8 mouse cellular contexts compared by ENCODE assay signal in the genomic region with DNA sequence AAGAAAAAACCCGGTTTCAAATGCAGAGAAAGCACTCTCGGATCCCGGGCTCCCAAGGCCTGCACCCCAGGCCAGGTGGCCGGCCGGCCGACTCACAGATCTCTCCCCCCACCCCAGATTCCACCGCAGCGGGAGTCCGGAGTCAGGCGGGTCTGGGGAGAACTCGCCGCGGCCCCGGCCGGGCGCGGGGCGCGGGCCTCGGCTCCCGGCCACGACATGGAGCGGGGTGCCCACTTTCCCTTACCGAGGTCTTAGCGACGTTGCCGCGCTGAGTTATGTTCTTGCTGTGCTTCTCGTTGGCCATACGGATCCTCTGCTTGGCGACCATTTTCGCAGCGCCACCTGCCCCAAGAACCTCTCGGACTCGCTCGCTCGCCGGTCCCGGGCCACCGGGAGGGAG. TPM values are rescaled to one million over a fixed set of nuclear protein-coding genes. Genes with fewer than 3 reads are reported as not detected.
DNase-seq lines count a peak whose midpoint lies in the region; ATAC-seq and TF ChIP-seq lines count a peak whose summit lies in the region.

No protein-coding gene starts in this region.

- TF ChIP-seq POLR2A in lung, adult 2 months (IDR thresholded peaks at IDR 0.05; ENCODE audit: borderline replicate concordance, extremely low read depth, low read depth, low read length), result no peak

- H3K4me3 ChIP-seq in lung, adult 2 months (replicated peaks; ENCODE audit: extremely low read depth, low read depth, low read length), result peak overlapping the region; percentile 97
- H3K4me3 ChIP-seq in hindbrain, embryonic 10.5 days, result peak overlapping the region; percentile 96
- peak overlapping the region; percentile 90 for H3K4me3 ChIP-seq in midbrain, embryonic 11.5 days (ENCODE audit: low read depth, low read length)

- DNase-seq in adrenal gland, postnatal 25 days, result peak; percentile 51
- no peak for DNase-seq in adrenal gland, postnatal 4 days (ENCODE audit: low spot score in 2 of 2)
- DNase-seq in lung, adult 2 months, result no peak
- no peak for DNase-seq in lung, postnatal 4 days
- DNase-seq in hindbrain, embryonic 10.5 days (ENCODE audit: low spot score), result no peak
- no peak for DNase-seq in midbrain, embryonic 11.5 days (ENCODE audit: low spot score, missing footprints)
- no peak for DNase-seq in right cerebral cortex, adult 18-20 months
- no peak for DNase-seq in MN1 (ENCODE audit: low spot score)

- H3K4me1 ChIP-seq in lung, adult 2 months (ENCODE audit: control insufficient read depth, insufficient read depth, low read length), result peaks cover 6% of the 10 kb centered on the region; the same call in 1 of the 2 replicates
- peaks cover 26% of the 10 kb centered on the region for H3K4me1 ChIP-seq in hindbrain, embryonic 10.5 days (replicated peaks)
- H3K4me1 ChIP-seq in midbrain, embryonic 11.5 days (ENCODE audit: control insufficient read depth, insufficient read depth, low read length), result peaks cover 5% of the 10 kb centered on the region; the same call in 1 of the 2 replicates

- H3K4me2 ChIP-seq in midbrain, embryonic 11.5 days, result peak overlapping the region; percentile 68

- peak overlapping the region; percentile 98 for H3K27ac ChIP-seq in hindbrain, embryonic 10.5 days
- peak overlapping the region; percentile 77 for H3K27ac ChIP-seq in midbrain, embryonic 11.5 days (ENCODE audit: low read depth, low read length)

- H3K9ac ChIP-seq in midbrain, embryonic 11.5 days (ENCODE audit: low read length), result peak overlapping the region; percentile 94

- peaks cover 38% of the 10 kb centered on the region for H3K36me3 ChIP-seq in hindbrain, embryonic 10.5 days
- H3K36me3 ChIP-seq in midbrain, embryonic 11.5 days (ENCODE audit: control insufficient read depth, insufficient read depth, low read length), result peaks cover 4% of the 10 kb centered on the region; the same call in 1 of the 2 replicates

- peak; percentile 66 for ATAC-seq in midbrain, embryonic 11.5 days (ENCODE audit: low FRiP score)

- under 1% methylated on average over 40 of the region's 40 CpGs for WGBS in lung, adult 2 months
- under 1% methylated on average over 40 of the region's 40 CpGs for WGBS in hindbrain, embryonic 10.5 days
- under 1% methylated on average over 39 of the region's 40 CpGs for WGBS in midbrain, embryonic 11.5 days

- no peak for TF ChIP-seq CTCF in lung, adult 2 months (IDR thresholded peaks at IDR 0.05; ENCODE audit: insufficient read depth, low read length)

- H3K27me3 ChIP-seq in hindbrain, embryonic 10.5 days (ENCODE audit: insufficient read depth, poor library complexity, severe bottlenecking), result no peaks in the 10 kb centered on the region
- H3K27me3 ChIP-seq in midbrain, embryonic 11.5 days (ENCODE audit: control insufficient read depth, insufficient read depth, low read length), result no peaks in the 10 kb centered on the region

- no peaks in the 10 kb centered on the region for H3K9me3 ChIP-seq in hindbrain, embryonic 10.5 days
- H3K9me3 ChIP-seq in midbrain, embryonic 11.5 days (ENCODE audit: control insufficient read depth, low read length), result no peaks in the 10 kb centered on the region

RNA-seq across cellular contexts. Expression of gene Eif2a, which starts 0.5 kb away (rescaled TPM):
- 55.7 and 56.2 TPM in 2 replicates for total RNA-seq in adrenal gland, postnatal 25 days (2021)
- total RNA-seq in adrenal gland, postnatal 4 days (2021), result 10 to 100 TPM; 69.8 to 72.9 TPM
- polyA plus RNA-seq in lung, adult 2 months (2012; rRNA removed), result 3.8 and 9.9 TPM in 2 replicates
- 48.3 and 55.6 TPM in 2 replicates for polyA plus RNA-seq in hindbrain, embryonic 10.5 days (2016; fragmentation: Nextera tagmentation; extraction: Ambion mirVana)
- 62.7 and 68.6 TPM in 2 replicates for polyA plus RNA-seq in midbrain, embryonic 11.5 days (2014; fragmentation: Nextera tagmentation; extraction: Ambion mirVana)

RNA-seq across cellular contexts. Expression of gene Serp1, which starts 0.5 kb away (rescaled TPM):
- total RNA-seq in adrenal gland, postnatal 25 days (2021), result 83.3 and 90.6 TPM in 2 replicates
- 10 to 100 TPM; 58.8 to 61.4 TPM for total RNA-seq in adrenal gland, postnatal 4 days (2021)
- 35.6 and 45.1 TPM in 2 replicates for polyA plus RNA-seq in lung, adult 2 months (2012; rRNA removed)
- polyA plus RNA-seq in hindbrain, embryonic 10.5 days (2016; fragmentation: Nextera tagmentation; extraction: Ambion mirVana), result 122 and 141 TPM in 2 replicates
- polyA plus RNA-seq in midbrain, embryonic 11.5 days (2014; fragmentation: Nextera tagmentation; extraction: Ambion mirVana), result 146 and 148 TPM in 2 replicates

RNA-seq across cellular contexts. Expression of gene Selenot, which starts 51.3 kb away (rescaled TPM):
- total RNA-seq in adrenal gland, postnatal 25 days (2021), result 136 and 137 TPM in 2 replicates
- 100 to 1,000 TPM; 110 to 113 TPM for total RNA-seq in adrenal gland, postnatal 4 days (2021)
- polyA plus RNA-seq in lung, adult 2 months (2012; rRNA removed), result 31.5 and 44.6 TPM in 2 replicates
- 16.5 TPM in 2 replicates for polyA plus RNA-seq in hindbrain, embryonic 10.5 days (2016; fragmentation: Nextera tagmentation; extraction: Ambion mirVana)
- polyA plus RNA-seq in midbrain, embryonic 11.5 days (2014; fragmentation: Nextera tagmentation; extraction: Ambion mirVana), result 29.3 and 30.9 TPM in 2 replicates
